13 mouse cellular contexts compared by ENCODE assay signal in the genomic region with DNA sequence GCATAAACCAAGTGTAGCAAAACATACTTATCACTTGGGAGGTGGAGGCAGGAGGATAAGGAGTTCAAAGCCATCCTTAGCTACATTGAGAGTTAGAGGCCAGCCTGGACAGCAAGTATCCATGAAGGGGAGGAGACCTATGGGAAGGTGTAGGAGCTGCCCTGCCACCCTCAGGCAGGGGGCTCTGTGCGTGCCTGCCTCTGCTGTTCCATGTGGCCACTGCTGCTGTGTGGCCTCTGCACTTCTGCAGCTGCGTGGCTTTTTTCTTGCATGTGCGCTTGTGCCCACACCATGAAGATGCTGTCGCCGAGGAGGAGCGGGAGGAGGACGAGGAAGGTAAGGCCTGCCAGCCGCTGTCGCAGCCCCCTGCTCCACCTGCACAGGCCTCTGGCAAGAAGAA. TPM values are rescaled to one million over a fixed set of nuclear protein-coding genes. Genes with fewer than 3 reads are reported as not detected.
"Had no signal": no experiment of that assay in that cellular context is flagged by ENCODE, and none has a peak within 500 bp of the region (broad histone marks: within the 10 kb centered on the region; RNA-seq: fewer than 3 reads in every experiment).

No protein-coding gene starts in this region.

- H3K36me3 ChIP-seq: midbrain, embryonic 12.5 days had no signal

- DNase-seq: kidney, adult 18-20 months; kidney, postnatal 10 days; kidney, postnatal 4 days; lung, adult 18-20 months; right cerebral cortex, postnatal 25 days; thymus, postnatal 36 days had no signal

- H3K27ac ChIP-seq: layer of hippocampus, adult 2 months; liver, embryonic 14.5 days; midbrain, embryonic 12.5 days had no signal

- H3K4me3 ChIP-seq: layer of hippocampus, adult 2 months; midbrain, embryonic 12.5 days had no signal

- H3K9ac ChIP-seq: liver, embryonic 14.5 days; midbrain, embryonic 12.5 days had no signal

- H3K9me3 ChIP-seq: midbrain, embryonic 12.5 days had no signal

- H3K4me2 ChIP-seq: midbrain, embryonic 12.5 days had no signal

RNA-seq across cellular contexts. Expression of gene Tnnt3, which starts 8.8 kb away (rescaled TPM):
- total RNA-seq: layer of hippocampus, adult 2 months; left cerebral cortex, adult 18-20 months; left cerebral cortex, postnatal 10 days had no signal
- polyA plus RNA-seq: liver, adult 2 months; small intestine, adult 2 months had no signal
